12 mouse cellular contexts compared by ENCODE assay signal in genomic region chr11:5095877-5096276, GRCm38 (mm10). TPM values are rescaled to one million over a fixed set of nuclear protein-coding genes. Genes with fewer than 3 reads are reported as not detected.
DNase-seq lines count a peak whose midpoint lies in the region; ATAC-seq and TF ChIP-seq lines count a peak whose summit lies in the region.
"Had no signal": no experiment of that assay in that cellular context is flagged by ENCODE, and none has a peak within 500 bp of the region (broad histone marks: within the 10 kb centered on the region; RNA-seq: fewer than 3 reads in every experiment).

No protein-coding gene starts in this region.

- 81% methylated on average over 5 of the region's 5 CpGs for WGBS in heart, embryonic 11.5 days (ENCODE audit: insufficient replicate concordance)
- 82% methylated on average over 5 of the region's 5 CpGs for WGBS in lung, embryonic 15.5 days
- WGBS in liver, embryonic 13.5 days (ENCODE audit: insufficient replicate concordance) = 66% methylated on average over 5 of the region's 5 CpGs

- DNase-seq in heart, postnatal 25 days (ENCODE audit: low spot score) = no peak
- DNase-seq in lung, postnatal 25 days (ENCODE audit: low spot score) = no peak
- DNase-seq in liver, embryonic 13.5 days = no peak
- no peak for DNase-seq in frontal cortex, postnatal 36 days (ENCODE audit: low spot score in 2 of 2)
- no peak for DNase-seq in retina, embryonic 14.5 days (ENCODE audit: low spot score)
- DNase-seq: cerebellum, postnatal 14 days; right cerebral cortex, postnatal 14 days had no signal

- no peak for ATAC-seq in heart, embryonic 11.5 days (replicated peaks; ENCODE audit: insufficient number of reproducible peaks, low FRiP score, low TSS enrichment)
- ATAC-seq in lung, embryonic 15.5 days (ENCODE audit: borderline replicate concordance, extremely low read depth, low FRiP score, low TSS enrichment) = no peak
- ATAC-seq in liver, embryonic 13.5 days (ENCODE audit: low read depth) = no peak
- ATAC-seq: forebrain, embryonic 16.5 days; intestine, embryonic 16.5 days had no signal

- no peak overlapping the region for H3K27ac ChIP-seq in heart, embryonic 11.5 days (ENCODE audit: low read depth, low read length)
- no peak overlapping the region for H3K27ac ChIP-seq in lung, embryonic 15.5 days
- 0 out of 2 replicates have a peak overlapping the region, but pooled peaks have one; percentile 13 for H3K27ac ChIP-seq in bone marrow macrophage, adult 2 months (ENCODE audit: insufficient read depth, low read depth, low read length)
- no peak overlapping the region for H3K27ac ChIP-seq in liver, embryonic 13.5 days

- no peaks in the 10 kb centered on the region for H3K27me3 ChIP-seq in heart, embryonic 11.5 days (ENCODE audit: control insufficient read depth, insufficient read depth, low read length)
- no peaks in the 10 kb centered on the region for H3K27me3 ChIP-seq in lung, embryonic 15.5 days
- no peaks in the 10 kb centered on the region for H3K27me3 ChIP-seq in liver, embryonic 13.5 days

- H3K4me2 ChIP-seq in heart, embryonic 11.5 days = peak overlapping the region; percentile 35
- 0 out of 2 replicates have a peak overlapping the region, but pooled peaks have one; percentile 78 for H3K4me2 ChIP-seq in lung, embryonic 15.5 days
- peak overlapping the region; percentile 89 for H3K4me2 ChIP-seq in liver, embryonic 13.5 days

- H3K9me3 ChIP-seq in heart, embryonic 11.5 days (replicated peaks; ENCODE audit: control insufficient read depth, low read length) = no peaks in the 10 kb centered on the region
- H3K9me3 ChIP-seq in lung, embryonic 15.5 days = no peaks in the 10 kb centered on the region
- no peaks in the 10 kb centered on the region for H3K9me3 ChIP-seq in liver, embryonic 13.5 days (replicated peaks)

- TF ChIP-seq CTCF in bone marrow macrophage, adult 2 months (IDR thresholded peaks at IDR 0.05; ENCODE audit: low read depth, low read length) = no peak

- H3K36me3 ChIP-seq in heart, embryonic 11.5 days (ENCODE audit: control insufficient read depth, insufficient read depth, low read length) = peaks cover 7% of the 10 kb centered on the region; the same call in 1 of the 2 replicates
- H3K36me3 ChIP-seq in lung, embryonic 15.5 days = peaks cover 17% of the 10 kb centered on the region
- H3K36me3 ChIP-seq in liver, embryonic 13.5 days = peaks cover 39% of the 10 kb centered on the region

- intact Hi-C loops in heart, postnatal 25 days (cut with DNase I) = no loop called here

- TF ChIP-seq POLR2A in bone marrow macrophage, adult 2 months (IDR thresholded peaks at IDR 0.05; ENCODE audit: borderline replicate concordance, low read depth, low read length) = no peak

- peaks cover 24% of the 10 kb centered on the region for H3K4me1 ChIP-seq in heart, embryonic 11.5 days (ENCODE audit: control insufficient read depth, insufficient read depth, low read length)
- H3K4me1 ChIP-seq in lung, embryonic 15.5 days = peaks cover 26% of the 10 kb centered on the region
- H3K4me1 ChIP-seq in bone marrow macrophage, adult 2 months (ENCODE audit: control insufficient read depth, insufficient read depth, low read length) = peaks cover 12% of the 10 kb centered on the region
- H3K4me1 ChIP-seq in liver, embryonic 13.5 days (replicated peaks) = peaks cover 50% of the 10 kb centered on the region

- H3K4me3 ChIP-seq in heart, embryonic 11.5 days (ENCODE audit: low read depth, low read length) = no peak overlapping the region
- no peak overlapping the region for H3K4me3 ChIP-seq in lung, embryonic 15.5 days
- peak overlapping the region; percentile 18; the same call in 1 of the 2 replicates for H3K4me3 ChIP-seq in bone marrow macrophage, adult 2 months (ENCODE audit: insufficient read depth, low read length)
- peak overlapping the region; percentile 86 for H3K4me3 ChIP-seq in liver, embryonic 13.5 days (replicated peaks)

- H3K9ac ChIP-seq in heart, embryonic 11.5 days (ENCODE audit: low read depth, low read length) = 0 out of 2 replicates have a peak overlapping the region, but pooled peaks have one; percentile 24
- no peak overlapping the region for H3K9ac ChIP-seq in lung, embryonic 15.5 days
- peak overlapping the region; percentile 20 for H3K9ac ChIP-seq in liver, embryonic 13.5 days

RNA-seq across cellular contexts. Expression of gene Rhbdd3, which starts 2.8 kb away (rescaled TPM):
- polyA plus RNA-seq in heart, embryonic 11.5 days (2014; fragmentation: Nextera tagmentation; extraction: Ambion mirVana) = 23.5 and 25.7 TPM in 2 replicates
- 10 to 100 TPM; 21.4 to 21.6 TPM for total RNA-seq in heart, postnatal 25 days (2021)
- polyA plus RNA-seq in lung, embryonic 15.5 days (2015; fragmentation: Nextera tagmentation; extraction: Ambion mirVana) = 26.3 and 31.2 TPM in 2 replicates
- 15.0 and 20.6 TPM in 2 replicates for polyA plus RNA-seq in bone marrow macrophage, adult 2 months (2012; ENCODE audit: insufficient read depth, insufficient read length, missing spikeins)
- 11.8 and 14.3 TPM in 2 replicates for polyA plus RNA-seq in liver, embryonic 13.5 days (2015; fragmentation: Nextera tagmentation; extraction: Ambion mirVana)

RNA-seq across cellular contexts. Expression of gene Ewsr1, which starts 3.2 kb away (rescaled TPM):
- polyA plus RNA-seq in heart, embryonic 11.5 days (2014; fragmentation: Nextera tagmentation; extraction: Ambion mirVana) = 255 and 322 TPM in 2 replicates
- 10 to 100 TPM; 95.7 to 96.0 TPM for total RNA-seq in heart, postnatal 25 days (2021)
- 778 and 796 TPM in 2 replicates for polyA plus RNA-seq in lung, embryonic 15.5 days (2015; fragmentation: Nextera tagmentation; extraction: Ambion mirVana)
- 433 and 488 TPM in 2 replicates for polyA plus RNA-seq in bone marrow macrophage, adult 2 months (2012; ENCODE audit: insufficient read depth, insufficient read length, missing spikeins)
- polyA plus RNA-seq in liver, embryonic 13.5 days (2015; fragmentation: Nextera tagmentation; extraction: Ambion mirVana) = 312 and 331 TPM in 2 replicates

RNA-seq across cellular contexts. Expression of gene Gas2l1, which starts 30.8 kb away (rescaled TPM):
- 23.2 and 26.3 TPM in 2 replicates for polyA plus RNA-seq in heart, embryonic 11.5 days (2014; fragmentation: Nextera tagmentation; extraction: Ambion mirVana)
- total RNA-seq in heart, postnatal 25 days (2021) = 10 to 100 TPM; 19.0 to 21.2 TPM
- polyA plus RNA-seq in lung, embryonic 15.5 days (2015; fragmentation: Nextera tagmentation; extraction: Ambion mirVana) = 27.1 and 29.1 TPM in 2 replicates
- 42.0 and 44.9 TPM in 2 replicates for polyA plus RNA-seq in bone marrow macrophage, adult 2 months (2012; ENCODE audit: insufficient read depth, insufficient read length, missing spikeins)
- polyA plus RNA-seq in liver, embryonic 13.5 days (2015; fragmentation: Nextera tagmentation; extraction: Ambion mirVana) = 14.3 and 15.1 TPM in 2 replicates

RNA-seq across cellular contexts. Expression of gene Rasl10a, which starts 37.9 kb away (rescaled TPM):
- 0.92 and 1.1 TPM in 2 replicates for polyA plus RNA-seq in heart, embryonic 11.5 days (2014; fragmentation: Nextera tagmentation; extraction: Ambion mirVana)
- total RNA-seq in heart, postnatal 25 days (2021) = 1 to 10 TPM; 2.4 to 5.3 TPM
- 0.57 and 0.59 TPM in 2 replicates for polyA plus RNA-seq in lung, embryonic 15.5 days (2015; fragmentation: Nextera tagmentation; extraction: Ambion mirVana)
- not detected in 2 replicates for polyA plus RNA-seq in bone marrow macrophage, adult 2 months (2012; ENCODE audit: insufficient read depth, insufficient read length, missing spikeins)
- polyA plus RNA-seq in liver, embryonic 13.5 days (2015; fragmentation: Nextera tagmentation; extraction: Ambion mirVana) = 0.42 and 0.50 TPM in 2 replicates

RNA-seq across cellular contexts. Expression of gene Emid1, which starts 56.2 kb away (rescaled TPM):
- 6.8 and 8.6 TPM in 2 replicates for polyA plus RNA-seq in heart, embryonic 11.5 days (2014; fragmentation: Nextera tagmentation; extraction: Ambion mirVana)
- 1 to 10 TPM; 2.1 to 2.2 TPM for total RNA-seq in heart, postnatal 25 days (2021)
- 54.3 and 55.6 TPM in 2 replicates for polyA plus RNA-seq in lung, embryonic 15.5 days (2015; fragmentation: Nextera tagmentation; extraction: Ambion mirVana)
- polyA plus RNA-seq in bone marrow macrophage, adult 2 months (2012; ENCODE audit: insufficient read depth, insufficient read length, missing spikeins) = not detected in 2 replicates
- polyA plus RNA-seq in liver, embryonic 13.5 days (2015; fragmentation: Nextera tagmentation; extraction: Ambion mirVana) = 4.3 and 4.5 TPM in 2 replicates

Comparison
In these comparisons a context has a peak if more than half of its experiments do, and no peak if none do; other contexts are left out.
1. H3K4me2 ChIP-seq: peak in every context shown above with its lines; median percentile 89 in liver, embryonic 13.5 days; 78 in lung, embryonic 15.5 days; 35 in heart, embryonic 11.5 days.
2. H3K4me3 ChIP-seq: peak in bone marrow macrophage, adult 2 months (single experiment) and liver, embryonic 13.5 days (single experiment); none in heart, embryonic 11.5 days (single experiment) and lung, embryonic 15.5 days (single experiment).